Mouse (Mus musculus) c-Kit-positive CD71-positive TER-119-negative erythroid progenitor cells, embryonic 14.5 days (primary cell): ENCODE measurements around the gene Prorsd1.
"Not testable (repeated sequence)": the region's sequence is repeated elsewhere in the genome, so short reads cannot be mapped to it uniquely, and the experiment has no call there.

ENCODE experiments used
- DNase-seq: peaks from one replicate; pipeline ENCODE4 v3.0.0-alpha.2; 2013; ENCODE audit warnings: low read depth

Prorsd1 gene

DNA sequence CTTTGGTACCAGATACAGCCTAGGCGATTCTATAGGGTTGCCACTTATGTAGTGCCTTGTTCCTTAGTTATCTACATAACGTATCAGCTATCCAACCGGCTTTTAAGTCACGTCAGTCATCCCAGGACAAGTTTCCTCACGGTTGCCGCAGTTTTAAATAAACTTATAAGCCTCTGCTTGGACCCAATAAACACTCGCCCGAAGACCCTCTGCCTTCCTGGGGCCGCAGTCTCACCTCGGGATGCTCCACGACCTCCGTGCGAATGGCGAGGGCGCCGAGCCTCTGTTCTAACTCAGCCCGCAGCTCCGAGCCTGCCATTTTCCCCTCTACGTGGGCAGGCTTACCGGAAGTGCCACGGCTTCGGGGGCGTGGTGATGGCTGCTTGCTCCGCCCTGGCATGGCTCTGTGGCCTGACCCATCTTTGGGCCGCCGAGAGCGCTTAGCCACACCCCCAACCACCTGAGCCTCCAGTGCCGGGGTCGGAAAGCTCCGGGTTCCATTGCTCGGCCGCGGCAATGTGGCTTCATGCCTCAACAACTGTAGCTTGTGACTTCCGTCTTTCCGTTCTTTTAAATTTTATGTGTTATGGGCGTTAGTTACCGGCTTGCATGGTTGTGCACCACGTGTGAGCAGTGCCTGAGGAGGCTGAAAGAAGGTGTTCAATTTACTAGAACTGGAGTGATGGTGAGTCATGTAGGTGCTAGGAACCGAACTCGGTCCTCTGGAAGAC, at the start of gene Prorsd1:
Prorsd1 (minus strand) TSS at position 352 of the 731 bp plus-strand sequence.
- DNase-seq = peak; percentile 87

DNA sequence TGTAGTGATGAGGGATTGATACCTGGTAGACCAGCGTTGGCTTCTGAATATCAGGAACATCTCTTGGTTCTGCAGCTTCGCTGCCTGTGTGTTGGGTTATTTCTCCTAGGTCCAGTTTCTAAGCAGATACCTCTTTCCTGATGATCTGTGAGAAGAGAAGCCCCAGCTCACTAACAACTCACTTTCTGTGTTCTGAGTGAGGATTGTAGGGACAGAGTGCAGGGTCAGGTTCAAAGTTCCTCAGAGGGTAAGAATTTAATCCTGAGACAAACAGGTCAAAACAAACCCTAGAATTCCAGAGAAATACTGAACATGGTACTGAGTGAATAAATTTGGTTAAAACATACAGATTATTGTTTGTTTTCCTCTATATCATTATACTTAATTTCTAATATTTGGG, 48.6 kb upstream of the Prorsd1 start:
- no peak for DNase-seq

DNA sequence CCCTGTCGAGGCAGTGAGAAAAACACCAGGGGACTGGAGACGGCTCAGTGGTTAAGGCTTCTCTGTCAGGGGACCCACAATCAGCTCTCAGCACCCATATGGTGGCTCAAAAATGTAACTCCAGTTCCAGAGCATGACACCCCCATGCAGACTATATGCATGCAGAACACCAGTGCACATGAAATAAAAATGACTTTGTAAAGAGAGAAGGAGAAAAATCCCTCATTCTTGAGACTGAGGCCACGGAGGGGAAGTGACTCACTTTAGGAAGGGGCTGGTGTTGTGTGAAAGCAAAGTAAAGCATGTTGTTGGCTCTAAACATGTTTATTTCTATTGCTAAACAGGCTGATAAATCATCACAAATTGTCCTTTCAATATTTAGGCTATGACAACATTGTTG, 46.2 kb upstream of the Prorsd1 start:
- DNase-seq = no peak

DNA sequence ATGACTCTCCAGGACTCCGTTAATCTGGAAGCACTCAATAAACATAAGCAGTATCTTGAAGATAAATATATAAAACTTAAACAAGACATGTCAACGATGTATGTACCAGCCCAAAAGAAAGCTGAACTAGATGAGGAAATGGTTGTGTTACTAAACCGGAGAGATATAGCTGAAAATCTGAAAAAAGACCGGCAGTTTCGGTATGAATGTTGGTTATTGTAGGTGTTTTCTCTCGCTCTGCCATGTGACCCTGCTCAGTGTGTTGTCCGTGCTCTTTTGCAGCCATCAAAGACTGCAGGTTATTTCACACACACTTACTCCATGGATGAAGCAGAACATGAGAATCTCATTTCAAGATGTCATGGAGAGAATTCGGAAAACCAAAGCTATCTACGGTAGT, 45.6 kb upstream of the Prorsd1 start:
- no peak for DNase-seq

DNA sequence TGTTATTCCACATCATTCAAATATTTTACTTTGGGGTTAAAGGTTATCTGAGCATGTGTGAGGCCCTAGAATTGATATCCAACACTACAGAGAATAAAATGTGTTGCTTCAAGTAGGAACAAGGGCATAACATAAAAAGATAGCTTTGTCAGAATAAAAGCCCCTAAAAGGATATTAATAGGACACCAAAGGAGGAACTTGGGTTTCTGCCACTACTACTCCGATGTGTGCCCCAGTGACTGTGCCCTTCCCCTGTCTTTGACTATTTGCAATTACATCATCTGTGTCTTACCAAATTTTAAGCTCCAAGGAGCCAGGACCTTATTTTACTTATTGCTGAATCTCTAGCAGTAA, 34.6 kb upstream of the Prorsd1 start:
- no peak for DNase-seq

DNA sequence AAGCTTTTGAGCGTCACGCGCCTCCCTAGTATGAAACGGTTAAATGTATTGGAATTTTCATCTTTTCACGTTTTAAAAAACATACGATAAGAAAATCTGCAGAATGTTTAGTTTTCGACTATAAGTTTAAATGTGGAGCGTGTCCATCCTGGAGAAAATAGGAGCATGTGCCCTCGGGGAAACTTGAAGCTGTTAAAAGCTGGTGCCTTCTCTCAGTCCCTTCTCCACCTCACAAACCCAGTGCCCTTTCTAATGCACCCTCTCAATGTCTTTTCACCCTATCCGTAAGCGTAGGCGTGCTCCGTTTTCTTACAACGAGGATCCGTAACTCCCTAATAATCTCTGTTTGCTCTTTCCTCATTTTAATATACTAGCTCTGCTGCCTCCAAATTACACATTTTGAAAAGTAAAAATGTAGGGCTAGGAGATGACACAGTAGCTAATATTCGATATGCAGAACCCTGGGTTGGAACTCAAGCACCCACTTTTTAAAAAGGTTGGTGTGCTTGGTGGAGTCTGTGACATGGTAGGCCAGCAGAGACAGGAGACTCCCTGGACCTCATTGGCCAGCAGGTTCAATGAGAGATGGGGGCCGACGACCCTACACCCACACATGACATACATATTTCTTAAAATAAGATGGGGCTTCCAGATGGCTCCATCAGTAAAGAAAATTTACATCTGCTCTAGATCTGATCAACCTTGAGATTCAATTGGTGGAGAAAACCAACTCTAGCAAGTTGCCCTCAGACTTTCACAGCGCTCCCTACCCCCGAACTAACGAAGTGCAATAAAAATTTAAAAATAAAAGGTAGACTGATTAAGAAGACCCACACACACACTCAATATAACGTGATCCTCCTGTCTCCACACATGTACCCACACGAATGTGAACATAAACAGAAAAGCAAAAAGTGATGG, 33.9 kb upstream of the Prorsd1 start:
- no peak for DNase-seq

DNA sequence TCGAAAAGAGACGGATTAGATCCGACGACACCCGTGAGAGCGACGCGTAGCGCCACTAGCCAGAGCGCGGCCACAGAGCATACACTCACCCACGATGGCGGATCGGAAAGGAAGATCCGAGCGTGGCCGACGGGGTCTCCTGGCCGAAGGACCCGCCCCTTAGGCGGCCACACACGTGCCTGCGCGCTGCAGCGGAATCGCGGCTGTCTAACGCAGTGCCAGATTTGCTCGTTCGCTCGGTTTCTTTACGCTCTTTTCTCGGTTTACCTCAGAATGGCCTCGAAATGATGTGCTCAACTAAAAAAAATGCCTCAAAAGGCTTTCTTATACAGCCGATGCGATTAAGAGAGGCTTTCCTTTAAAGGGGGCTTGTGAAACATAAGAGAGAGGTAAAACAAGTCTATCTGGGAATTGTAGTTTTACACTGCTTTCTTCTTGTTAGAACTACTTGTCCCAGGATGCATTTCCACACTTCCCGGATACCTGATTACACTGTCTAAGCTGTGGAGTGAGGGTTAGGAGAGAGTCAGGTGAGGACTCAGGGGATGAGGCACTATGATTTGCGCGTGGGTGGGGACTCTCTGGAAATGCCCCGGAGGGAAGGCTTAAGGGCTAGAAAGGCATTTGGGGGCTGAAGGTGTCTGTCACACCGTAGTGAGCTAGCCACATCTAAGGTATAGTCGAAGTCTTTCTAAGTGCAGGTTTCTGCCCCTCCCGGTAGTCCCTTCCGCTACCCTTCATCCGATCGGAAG, 33.1 kb upstream of the Prorsd1 start, which contains the start of the genes Clhc1 and Rps27a:
Clhc1 (plus strand) TSS at position 199 of the 752 bp plus-strand sequence.
Rps27a (minus strand) TSS at position 358 of the 752 bp plus-strand sequence.
- peak; percentile 88 for DNase-seq

DNA sequence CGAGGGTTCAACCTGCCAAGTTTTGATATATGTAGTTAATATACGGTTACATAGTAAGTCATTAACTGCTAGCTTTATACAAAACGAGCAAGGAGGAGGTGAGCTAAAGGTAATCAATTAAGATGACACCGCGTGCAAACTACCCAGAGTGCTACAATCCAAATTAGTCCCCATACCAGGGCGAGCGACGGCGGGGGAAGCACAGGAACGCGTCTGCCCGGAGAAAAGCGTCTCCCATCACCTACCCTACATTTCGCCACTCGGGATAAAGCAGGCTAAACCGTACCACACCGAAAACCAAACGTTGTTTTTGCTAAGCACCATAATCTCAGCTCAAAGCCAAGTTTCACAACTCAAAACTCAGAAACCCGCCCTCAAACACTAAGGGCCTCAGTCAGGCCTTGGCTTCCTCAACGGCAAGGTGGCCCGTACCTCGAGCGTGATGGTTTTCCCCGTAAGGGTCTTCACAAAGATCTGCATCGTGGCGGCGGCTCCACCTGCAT, 32.5 kb upstream of the Prorsd1 start:
- DNase-seq = no peak

DNA sequence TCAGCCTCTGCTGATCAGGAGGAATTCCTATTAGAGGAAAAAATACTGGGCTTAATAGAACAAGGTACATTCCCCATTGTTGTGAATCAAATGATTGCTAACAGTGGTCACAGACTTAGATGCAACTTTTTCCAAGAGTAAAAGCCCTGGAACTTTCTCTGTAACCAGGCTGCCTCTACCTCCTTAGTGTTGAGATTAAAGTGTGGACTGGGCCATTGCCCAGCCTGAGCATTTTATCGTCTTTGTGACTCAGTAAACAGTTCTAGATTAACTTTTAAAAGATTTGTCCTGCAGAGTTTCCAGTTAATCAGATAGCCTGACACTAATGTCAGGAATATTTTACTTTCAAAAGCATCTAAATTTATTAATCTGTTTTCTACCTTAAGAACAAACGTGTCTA, 31.9 kb upstream of the Prorsd1 start:
- no peak for DNase-seq

DNA sequence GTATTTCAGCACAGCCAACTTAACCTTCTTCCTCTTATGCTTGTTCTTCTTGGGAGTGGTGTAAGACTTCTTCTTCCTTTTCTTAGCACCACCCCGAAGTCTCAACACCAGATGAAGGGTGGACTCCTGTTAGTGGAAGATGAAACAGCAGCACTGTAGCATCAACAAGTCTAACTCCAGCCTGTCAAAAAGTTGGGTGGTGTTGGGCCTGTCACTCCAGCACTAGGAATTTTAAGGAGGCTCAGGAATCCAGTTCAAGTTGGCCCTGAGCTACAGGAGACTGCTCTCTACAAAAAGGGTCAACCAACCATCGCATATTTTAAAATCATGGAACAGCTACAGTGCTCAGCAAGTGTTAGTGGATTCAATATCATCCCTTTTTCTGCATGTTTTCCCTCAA, 31.5 kb upstream of the Prorsd1 start:
- not testable (repeated sequence) for DNase-seq

DNA sequence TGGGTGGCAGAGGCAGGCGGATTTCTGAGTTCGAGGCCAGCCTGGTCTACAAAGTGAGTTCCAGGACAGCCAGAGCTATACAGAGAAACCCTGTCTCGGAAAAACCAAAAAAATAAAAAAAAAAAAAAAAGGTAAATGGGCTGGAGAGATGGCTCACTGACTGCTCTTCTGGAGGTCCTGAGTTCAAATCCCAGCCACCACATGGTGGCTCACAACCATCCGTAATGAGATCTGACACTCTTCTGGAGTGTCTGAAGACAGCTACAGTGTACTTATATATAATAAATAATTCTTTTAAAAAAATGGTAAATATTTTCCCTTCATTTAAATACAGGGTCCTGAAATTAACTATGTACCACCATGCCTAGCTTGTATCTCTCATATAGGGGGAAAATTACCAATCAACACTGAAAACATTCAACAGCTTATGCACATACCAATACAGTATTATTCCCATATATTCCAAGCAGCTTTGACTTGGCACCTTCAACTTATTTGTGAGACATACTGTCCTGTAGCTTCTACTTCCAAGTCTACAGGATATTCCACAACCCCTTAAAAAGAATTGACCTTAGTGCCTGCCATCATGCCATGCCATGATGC, 30.4 kb upstream of the Prorsd1 start:
- not testable (repeated sequence) for DNase-seq

DNA sequence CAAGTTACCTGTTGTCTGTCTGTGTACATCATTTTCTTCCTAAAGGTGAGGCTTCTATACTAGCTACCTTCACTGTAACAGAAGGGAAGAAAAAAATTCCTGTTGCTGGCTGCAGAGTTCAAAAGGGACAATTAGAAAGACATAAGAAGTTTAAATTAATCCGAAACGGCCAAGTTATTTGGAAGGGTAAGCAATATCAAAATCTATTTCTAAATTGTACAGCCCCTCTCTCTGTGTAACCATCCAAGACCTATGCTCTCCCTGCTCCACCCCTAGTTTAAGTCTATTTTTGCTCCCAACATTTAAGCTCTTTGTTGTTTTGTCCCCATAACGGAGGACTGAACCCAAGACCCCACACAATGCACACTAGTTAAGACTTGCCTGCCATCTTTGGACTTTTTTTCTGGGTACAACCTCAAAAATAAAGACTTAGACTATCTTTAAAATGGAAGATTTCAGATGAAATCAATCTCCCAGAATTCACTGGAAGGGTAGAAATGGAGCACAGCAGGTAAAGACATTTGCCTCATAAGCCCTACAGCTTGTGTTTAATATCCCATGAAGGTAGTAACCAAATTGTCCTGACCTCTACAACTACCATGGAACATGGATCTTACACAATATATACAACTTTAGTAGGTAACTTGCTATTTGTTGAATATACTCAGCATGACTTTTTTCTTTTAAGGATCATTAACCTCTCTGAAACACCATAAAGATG, 29.6 kb upstream of the Prorsd1 start:
- no peak for DNase-seq

DNA sequence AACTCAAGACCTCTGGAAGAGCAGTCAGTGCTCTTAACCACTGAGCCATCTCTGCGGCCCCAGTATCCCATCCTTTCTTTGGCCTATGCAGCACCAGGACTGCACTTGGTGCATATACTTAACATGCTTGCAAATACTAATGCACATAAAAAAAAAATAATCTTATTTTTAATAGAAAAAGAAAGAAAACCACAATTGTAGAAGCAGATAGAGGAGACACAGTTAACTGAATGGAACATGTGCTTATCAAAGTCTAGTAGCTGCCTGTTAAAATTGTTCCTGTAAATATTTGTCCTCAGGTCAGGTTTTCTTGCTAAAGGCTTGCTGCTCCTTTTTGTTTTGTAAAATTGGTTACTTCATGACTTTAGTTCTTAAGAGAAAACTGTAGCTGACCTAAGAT, 23.4 kb upstream of the Prorsd1 start:
- no peak for DNase-seq

DNA sequence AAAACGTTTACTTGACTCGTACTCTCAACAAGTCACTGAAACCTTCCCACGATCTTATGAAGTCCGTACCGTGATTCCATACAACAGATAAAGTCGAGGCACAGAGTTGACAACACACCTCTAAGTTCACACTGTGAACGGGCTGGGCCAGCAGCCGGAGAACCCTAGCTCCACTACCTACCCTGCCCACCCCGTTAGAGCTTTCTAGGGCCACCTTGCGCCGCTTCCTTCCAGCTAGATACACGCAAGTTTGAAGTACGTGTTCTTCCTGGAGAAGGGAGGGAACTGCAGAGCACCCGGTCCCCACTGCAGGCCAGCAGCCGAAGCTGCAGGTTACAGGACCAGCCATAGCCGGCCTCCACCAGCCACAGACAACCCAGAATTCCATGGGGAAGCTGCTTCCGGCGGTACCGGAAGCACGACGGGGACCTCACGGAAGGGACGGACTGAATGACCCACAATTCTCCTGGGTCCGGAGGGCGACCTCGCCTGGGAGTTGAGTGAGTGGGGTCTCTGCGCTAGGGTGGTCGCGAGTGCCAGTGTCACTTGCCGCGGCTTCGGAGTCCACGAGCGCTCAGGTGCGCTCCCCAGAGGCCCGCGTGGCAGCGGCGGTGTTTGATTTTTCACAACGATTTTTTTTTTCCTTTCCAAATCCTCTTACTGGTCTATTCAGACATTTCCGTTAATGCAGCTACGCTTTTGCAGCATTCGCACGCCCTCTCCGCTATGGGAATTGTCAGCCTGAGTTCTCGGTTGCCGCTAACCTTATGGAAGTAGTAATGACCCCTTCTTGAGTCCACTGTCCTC, 11.4 kb upstream of the Prorsd1 start, which contains the start of gene Mtif2:
Mtif2 (plus strand) TSS at position 421 of the 807 bp plus-strand sequence.
- DNase-seq = no peak

DNA sequence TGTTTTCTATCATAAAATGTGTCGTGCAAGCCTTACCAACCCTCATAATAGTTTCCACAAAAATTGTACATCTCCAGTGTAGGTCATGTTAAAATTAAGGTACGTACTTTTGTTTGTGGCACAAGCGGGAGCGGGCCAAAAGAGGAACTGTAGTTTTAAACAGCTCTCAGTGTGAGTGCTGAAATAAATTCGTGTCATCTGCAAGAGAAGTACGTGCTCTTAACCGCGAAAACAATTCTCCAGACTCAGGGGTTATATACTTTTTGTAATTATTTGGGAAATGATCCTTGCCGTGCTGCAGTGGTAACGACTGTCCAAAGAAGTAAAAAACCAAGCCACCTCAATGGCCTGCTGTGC, 530 bp downstream of the Prorsd1 start:
- DNase-seq = no peak

DNA sequence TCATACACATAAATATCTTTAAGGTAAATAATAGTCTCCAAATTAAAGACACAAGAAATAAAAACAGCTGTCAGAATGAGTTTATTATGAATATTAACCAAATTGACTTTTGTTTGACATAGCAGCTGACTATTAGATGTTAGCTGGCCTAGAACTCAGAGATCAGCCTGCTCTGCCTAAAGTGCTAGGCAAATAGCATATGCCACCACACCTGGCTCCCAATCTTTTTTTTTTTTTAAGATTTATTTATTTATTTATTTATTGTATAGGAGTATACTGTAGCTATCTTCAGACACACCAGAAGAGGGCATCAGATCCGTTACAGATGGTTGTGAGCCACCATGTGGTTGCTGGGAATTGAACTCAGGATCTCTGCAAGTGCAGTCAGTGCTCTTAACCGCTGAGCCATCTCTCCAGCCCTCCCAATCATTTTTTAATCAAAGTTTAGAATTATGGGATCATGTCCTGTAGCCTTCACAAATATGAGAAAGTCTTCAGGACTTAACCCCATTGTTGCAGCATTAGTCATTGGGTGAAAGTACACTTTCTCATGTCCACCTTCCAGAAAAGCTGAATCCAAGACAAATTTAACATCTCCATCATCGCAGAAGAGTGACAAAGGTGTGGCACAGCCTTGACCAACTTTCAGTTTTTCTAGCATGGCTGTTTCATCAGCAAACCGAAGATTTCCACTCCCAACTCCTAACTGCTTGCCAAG, 1.9 kb downstream of the Prorsd1 start:
- DNase-seq = no peak

DNA sequence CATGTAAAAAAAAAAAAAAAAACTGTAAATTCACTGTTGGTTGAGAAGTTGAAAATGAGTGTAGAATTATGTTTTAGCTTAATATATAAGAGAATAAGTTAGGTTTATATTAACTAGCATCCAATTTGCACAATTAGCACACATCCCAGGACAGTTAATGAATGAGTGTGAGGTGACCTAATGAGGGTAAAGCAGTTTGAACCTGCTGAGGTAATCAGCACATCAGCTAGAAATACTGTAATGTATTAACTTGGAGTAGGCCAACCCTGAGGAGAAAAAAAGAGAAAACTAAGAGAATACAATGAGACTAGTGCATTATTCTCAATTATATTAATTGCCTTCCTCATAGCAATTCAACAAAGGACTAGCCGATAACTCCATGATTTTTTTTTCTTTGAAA, 5.4 kb downstream of the Prorsd1 start:
- no peak for DNase-seq

DNA sequence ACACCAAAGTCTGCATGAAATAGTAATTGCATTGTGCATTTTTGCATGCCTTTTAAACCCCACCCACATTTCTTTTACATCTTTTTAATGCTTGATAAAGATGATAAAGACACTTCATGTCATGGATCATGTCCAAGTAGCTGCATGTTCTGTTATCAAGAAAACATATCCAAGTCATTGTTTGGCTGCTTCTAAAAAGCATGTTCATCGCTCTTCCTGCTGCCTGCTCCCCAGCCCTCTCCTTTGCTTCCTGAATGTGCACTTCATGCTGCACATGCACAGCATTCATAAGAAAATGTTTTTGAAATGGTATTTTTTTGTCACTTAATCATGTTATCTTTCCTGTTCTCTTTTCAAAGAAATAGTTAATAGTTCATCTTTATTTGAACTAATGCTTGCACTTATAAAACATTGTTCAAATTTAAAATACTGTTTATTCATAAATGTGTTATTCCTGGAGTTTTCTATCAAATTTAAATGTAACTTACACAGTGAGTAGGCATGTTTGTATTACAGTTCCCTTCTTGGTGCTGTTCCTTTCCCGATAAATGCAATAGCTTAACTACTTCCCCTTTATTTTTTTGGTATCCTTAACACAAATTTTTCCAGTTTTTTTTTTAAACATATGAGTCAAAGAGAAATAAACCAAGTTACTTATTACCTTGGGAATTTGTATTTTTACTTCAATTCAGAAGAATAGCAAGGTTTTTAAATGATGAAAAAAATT, 9.8 kb downstream of the Prorsd1 start:
- DNase-seq = no peak
